Mouse (Mus musculus) spleen, adult 2 months (tissue): ENCODE data around the gene Kpna7.
"Not testable (repeated sequence)": the region's sequence is repeated elsewhere in the genome, so short reads cannot be mapped to it uniquely, and the experiment has no call there.

Experiments
- CTCF ChIP-seq: fragments of 200-500 bp; IDR thresholded peaks from 2 replicates; pipeline ENCODE4 v1.5.1; 2011; ENCODE audit warnings: mild to moderate bottlenecking, inconsistent platforms; ENCODE audit not compliant: insufficient read depth, insufficient read length, insufficient replicate concordance; ENCODE audit errors: extremely low read depth
- POLR2A ChIP-seq: fragments of 200-500 bp; IDR thresholded peaks from 2 replicates; pipeline ENCODE4 v1.6.1; 2011; ENCODE audit warnings: low read depth, low read length, inconsistent platforms

- not testable (repeated sequence) for TF ChIP-seq CTCF, POLR2A
Observed at GRCm38 (mm10) chr5:145042690-145043089, 41.1 kb downstream of the Kpna7 start, which contains the start of gene 1700018F24Rik.
